Mouse (Mus musculus) lung, embryonic 16.5 days (tissue): ENCODE results near the gene Tbl1xr1. TPM values are rescaled to one million over a fixed set of nuclear protein-coding genes. Genes with fewer than 3 reads are reported as not detected.

Experiments used
- ATAC-seq: fragments of 200-750 bp; cut with Nextera tagmentation; 2 replicates; pipeline ENCODE4 v1.8.0; 2017; ENCODE audit warnings: low read depth, mild to moderate bottlenecking, moderate library complexity
- H3K27ac ChIP-seq: fragments of 300-500 bp; sonication (generic); 2 replicates; pipeline ENCODE4 v1.5.1; 2014; ENCODE audit warnings: mild to moderate bottlenecking, control low read depth, low read length
- H3K27me3 ChIP-seq: fragments of 300-500 bp; sonication (generic); 2 replicates; pipeline ENCODE4 v1.6.1; 2014; ENCODE audit warnings: low read depth, low read length, mixed read lengths; ENCODE audit not compliant: control insufficient read depth, insufficient read depth
- H3K36me3 ChIP-seq: fragments of 300-500 bp; sonication (generic); 2 replicates; pipeline ENCODE4 v1.6.1; 2014; ENCODE audit warnings: low read length; ENCODE audit not compliant: control insufficient read depth, insufficient read depth
- H3K4me1 ChIP-seq: fragments of 300-500 bp; sonication (generic); replicated peaks from 2 replicates; pipeline ENCODE4 v1.6.1; 2014; ENCODE audit warnings: low read length, mixed read lengths; ENCODE audit not compliant: control insufficient read depth, insufficient read depth
- H3K4me2 ChIP-seq: fragments of 300-500 bp; sonication (generic); 2 replicates; pipeline ENCODE4 v1.6.1; 2014; ENCODE audit warnings: low read depth, low read length, control low read depth
- H3K4me3 ChIP-seq: fragments of 300-500 bp; sonication (generic); 2 replicates; pipeline ENCODE4 v1.5.1; 2014; ENCODE audit warnings: mild to moderate bottlenecking, low read length, control low read depth
- H3K9ac ChIP-seq: fragments of 300-500 bp; sonication (generic); 2 replicates; pipeline ENCODE4 v1.6.1; 2014; ENCODE audit warnings: low read length, control low read depth
- H3K9me3 ChIP-seq: fragments of 300-500 bp; sonication (generic); 2 replicates; pipeline ENCODE4 v1.6.1; 2016; ENCODE audit warnings: low read length; ENCODE audit not compliant: control insufficient read depth
- WGBS: fragments of 180-500 bp; shearing (Covaris S2); extraction: QIAGEN DNeasy Blood & Tissue Kit; methylation state at CpG from one replicate; pipeline ENCODE4 v1.1.7; 2014; 5-methylcytosine and 5-hydroxymethylcytosine counted together
- polyA plus RNA-seq: library from polyadenylated mRNA; unstranded; fragments of >200 nt; fragmentation: Nextera tagmentation; extraction: Ambion mirVana; gene quantifications from 2 replicates; pipeline ENCODE4 v1.2.1, GENCODE M21; 2015

Gene Tbl1xr1
- polyA plus RNA-seq, 1 experiment from 2014 or later: 26.2 TPM

DNA sequence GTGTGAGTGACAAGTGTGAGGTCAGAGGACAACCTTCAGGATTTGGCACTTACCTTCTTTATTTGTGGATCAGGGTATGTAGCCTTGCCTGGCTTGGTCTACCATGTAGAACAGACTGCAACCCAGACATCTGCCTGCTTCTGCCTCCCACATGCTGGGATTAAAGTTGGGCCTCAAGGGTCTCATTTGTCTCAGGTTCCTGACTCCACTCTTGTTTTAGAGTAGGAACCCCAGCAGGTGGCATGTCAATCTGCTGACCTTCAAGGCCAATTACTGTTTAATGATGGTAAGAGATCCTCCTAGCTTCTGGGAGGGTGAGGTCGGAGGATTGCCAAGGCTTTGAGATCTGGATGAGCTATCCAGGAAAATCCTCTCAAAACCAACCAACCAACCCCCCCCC, 2.5 kb upstream of the Tbl1xr1 start:
- Histone ChIP-seq H3K9me3 (no peaks in the 10 kb centered on the region), H3K4me2 (no peak overlapping the region), H3K27ac (no peak overlapping the region), H3K27me3 (no peaks in the 10 kb centered on the region), H3K4me1 (peaks cover 17% of the 10 kb centered on the region), H3K9ac (no peak overlapping the region), H3K36me3 (no peaks in the 10 kb centered on the region), H3K4me3 (no peak overlapping the region)
- ATAC-seq: no peak
- 96% methylated on average over 1 of the region's 1 CpGs for WGBS

DNA sequence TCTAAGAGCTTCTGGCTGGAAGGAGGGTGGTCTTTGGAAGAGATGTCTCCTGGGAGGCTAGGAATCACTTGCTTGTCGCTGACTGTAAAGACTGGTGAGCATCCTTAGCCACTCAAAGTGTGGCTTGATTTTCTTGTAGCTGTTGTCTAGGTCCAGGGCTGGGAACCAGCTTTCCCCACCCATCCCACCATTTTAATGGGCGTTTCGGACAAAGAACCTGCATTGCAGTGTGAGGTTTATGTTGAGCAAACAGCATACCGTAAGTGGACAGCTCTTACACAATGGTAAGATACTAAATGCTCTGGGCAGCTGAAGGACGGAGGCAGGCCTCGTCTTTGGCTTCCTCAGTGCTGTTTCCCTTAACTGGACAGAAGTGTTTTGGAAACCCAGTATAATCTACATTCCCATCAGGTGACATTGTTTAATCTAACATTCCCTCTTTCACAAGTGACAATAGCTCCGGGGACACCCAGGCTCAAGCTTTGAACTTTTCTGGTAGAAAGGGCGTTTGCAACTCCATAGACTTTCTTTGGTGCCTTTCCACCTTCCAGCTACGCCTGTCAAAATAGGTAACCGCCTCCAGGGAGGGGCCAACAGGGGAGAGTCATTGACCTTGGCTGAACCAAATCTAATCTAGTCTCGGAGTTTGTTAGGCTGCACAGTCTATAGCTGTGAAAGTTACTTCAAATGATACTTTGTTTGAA, 1.7 kb upstream of the Tbl1xr1 start:
- WGBS: 16% methylated on average over 11 of the region's 11 CpGs

DNA sequence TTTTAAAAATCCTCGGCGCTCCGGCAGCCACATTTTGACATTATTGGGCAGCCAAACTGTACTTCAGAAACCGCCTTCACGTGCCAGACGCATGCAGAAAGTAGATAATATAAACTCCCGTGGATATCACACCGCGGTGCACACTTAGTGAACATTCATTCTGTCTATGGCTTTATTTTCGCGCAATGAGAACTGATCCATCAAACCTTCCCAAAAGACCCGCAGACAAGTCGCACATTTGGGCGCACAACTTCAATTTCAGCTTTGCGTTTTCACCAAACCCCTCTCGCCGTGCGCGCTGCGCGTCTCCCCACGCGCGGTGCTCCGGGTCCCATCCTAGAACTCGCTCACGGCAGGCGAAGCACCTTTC, 950 bp upstream of the Tbl1xr1 start:
- Histone ChIP-seq H3K4me3 (peak overlapping the region; percentile 75), H3K9me3 (no peaks in the 10 kb centered on the region), H3K4me1 (peaks cover 18% of the 10 kb centered on the region), H3K27me3 (no peaks in the 10 kb centered on the region), H3K9ac (peak overlapping the region; percentile 83), H3K4me2 (peak overlapping the region; percentile 68), H3K27ac (peak overlapping the region; percentile 94), H3K36me3 (no peaks in the 10 kb centered on the region)
- under 1% methylated on average over 28 of the region's 28 CpGs for WGBS
- no peak for ATAC-seq

More for the DNA sequence above, 1.7 kb upstream of the Tbl1xr1 start:
- peaks cover 18% of the 10 kb centered on the region for H3K4me1 ChIP-seq
- peak overlapping the region; percentile 0; the same call in 1 of the 2 replicates for H3K9ac ChIP-seq
- H3K4me3 ChIP-seq: peak overlapping the region; percentile 75
- no peaks in the 10 kb centered on the region for H3K27me3 ChIP-seq
- H3K9me3 ChIP-seq: no peaks in the 10 kb centered on the region
- no peaks in the 10 kb centered on the region for H3K36me3 ChIP-seq
- peak overlapping the region; percentile 94; the same call in 1 of the 2 replicates for H3K27ac ChIP-seq
- H3K4me2 ChIP-seq: peak overlapping the region; percentile 68
- ATAC-seq: no peak

DNA sequence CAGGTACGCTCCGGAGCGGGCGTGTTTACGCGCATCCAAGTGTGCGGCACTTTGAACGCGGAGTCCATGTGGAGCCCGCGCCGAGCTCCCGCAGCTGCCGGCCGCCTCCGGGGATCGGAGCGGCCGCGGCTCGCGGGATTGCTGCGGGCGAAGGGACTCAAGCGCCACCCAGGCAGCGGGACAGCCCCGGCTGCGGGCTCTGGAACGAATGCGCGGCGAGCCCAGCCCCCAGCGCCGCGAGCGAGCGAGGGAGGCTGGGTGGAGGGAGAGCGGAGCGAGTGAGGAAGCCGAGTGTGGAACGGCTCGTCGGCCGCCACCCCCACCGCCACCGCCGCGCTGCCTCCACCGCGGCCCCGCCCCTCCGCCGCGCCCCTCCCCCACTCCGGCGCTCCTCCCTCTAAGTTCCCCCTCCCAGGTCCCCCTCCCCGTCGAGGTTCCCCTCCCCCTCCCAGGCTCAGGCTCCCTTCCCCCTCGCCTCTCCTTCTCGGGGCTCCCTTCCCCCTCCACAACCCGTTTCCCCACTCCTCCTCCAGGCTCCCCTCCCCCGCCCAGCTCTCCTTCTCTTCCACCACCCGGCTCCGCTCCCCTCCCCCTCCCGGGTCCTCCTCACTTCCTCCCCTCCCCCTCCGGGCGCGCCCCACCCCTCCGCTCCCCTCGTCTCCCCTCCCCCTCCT, 428 bp upstream of the Tbl1xr1 start:
- Histone ChIP-seq H3K4me1 (peaks cover 18% of the 10 kb centered on the region), H3K4me2 (peak overlapping the region; percentile 68), H3K27me3 (no peaks in the 10 kb centered on the region), H3K9me3 (no peaks in the 10 kb centered on the region), H3K36me3 (no peaks in the 10 kb centered on the region), H3K27ac (peak overlapping the region; percentile 94), H3K4me3 (peak overlapping the region; percentile 75), H3K9ac (peak overlapping the region; percentile 83)
- WGBS: 0% methylated on average over 38 of the region's 70 CpGs
- peak; percentile 87 for ATAC-seq

DNA sequence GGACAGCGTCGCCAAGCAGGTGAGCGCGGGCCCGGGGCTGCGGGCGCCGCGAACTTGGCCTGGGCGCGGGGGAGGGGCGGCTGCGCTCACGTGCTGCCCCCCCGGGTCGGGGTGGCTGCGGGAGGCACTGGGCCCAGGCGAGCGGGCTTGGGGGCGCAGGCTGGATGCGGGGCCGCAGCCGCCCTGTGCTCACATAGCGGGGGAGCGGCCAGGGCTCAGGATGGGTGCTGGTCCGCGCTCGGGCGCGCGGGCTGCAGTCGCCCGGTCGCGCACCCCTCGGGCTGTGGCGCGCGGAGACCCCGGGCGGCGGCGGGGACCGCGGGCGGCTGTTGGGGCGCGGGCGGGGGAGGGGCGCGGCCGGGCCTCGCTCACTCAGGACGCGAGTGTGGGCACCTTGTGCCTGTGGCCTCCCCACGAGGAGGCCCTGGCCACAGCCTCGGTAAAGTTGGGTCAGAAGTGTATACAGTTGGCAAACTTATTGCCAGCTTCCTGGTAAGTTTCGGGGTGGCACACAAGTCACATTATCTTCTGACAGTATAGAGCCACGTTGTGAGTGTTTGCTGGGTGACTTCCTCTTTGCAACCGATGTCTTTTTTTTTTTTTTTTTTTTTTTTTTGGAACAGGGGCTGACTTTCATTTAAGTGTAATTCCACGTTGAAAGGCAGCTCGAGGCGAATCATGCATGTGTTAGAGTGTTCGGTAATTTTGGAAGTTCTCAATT, 644 bp downstream of the Tbl1xr1 start:
- no peaks in the 10 kb centered on the region for H3K9me3 ChIP-seq
- peak; percentile 56 for ATAC-seq
- peaks cover 23% of the 10 kb centered on the region for H3K4me1 ChIP-seq
- WGBS: under 1% methylated on average over 36 of the region's 64 CpGs
- H3K27ac ChIP-seq: peak overlapping the region; percentile 94
- H3K27me3 ChIP-seq: no peaks in the 10 kb centered on the region
- peak overlapping the region; percentile 95 for H3K9ac ChIP-seq
- H3K4me3 ChIP-seq: peak overlapping the region; percentile 75
- H3K36me3 ChIP-seq: no peaks in the 10 kb centered on the region
- peak overlapping the region; percentile 68 for H3K4me2 ChIP-seq

DNA sequence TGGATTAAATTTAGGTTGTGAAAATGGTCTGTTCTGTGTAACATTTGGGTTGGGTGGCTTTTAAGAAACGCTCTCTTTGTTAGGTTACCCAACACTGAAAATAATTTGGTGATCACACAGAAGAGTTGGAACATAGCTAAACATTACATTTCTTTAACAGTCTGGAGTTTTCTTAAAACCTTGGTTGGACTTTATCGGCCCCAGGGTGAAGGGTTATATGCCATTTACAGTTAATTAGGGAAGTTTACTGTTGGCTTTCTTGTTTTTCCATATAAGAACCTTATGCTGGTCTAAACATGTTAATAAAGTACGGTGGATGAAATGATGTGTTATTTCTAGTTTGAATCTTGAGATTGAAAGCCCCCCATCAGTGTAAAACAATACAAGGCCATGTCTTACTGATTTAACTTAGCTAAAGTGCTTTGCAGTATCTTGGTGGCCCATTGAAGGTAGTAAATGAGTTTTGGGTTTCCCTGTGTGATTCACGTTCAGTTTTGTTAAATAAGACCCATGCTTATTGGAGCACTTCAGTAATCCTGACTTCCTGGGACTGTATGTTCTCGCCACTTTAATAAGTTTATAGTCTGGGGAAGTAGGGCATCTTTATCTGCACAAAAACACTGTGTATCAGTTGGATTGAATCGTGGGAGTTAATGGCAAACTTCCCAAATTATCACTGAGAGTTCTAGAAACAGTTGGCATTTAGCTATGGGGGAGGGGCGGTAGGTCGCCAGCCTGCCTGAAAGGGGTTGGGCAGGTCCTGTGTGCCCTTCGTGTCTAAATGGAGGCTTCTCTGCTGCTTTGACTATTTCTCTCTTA, 1.4 kb downstream of the Tbl1xr1 start:
- H3K4me2 ChIP-seq: peak overlapping the region; percentile 68
- WGBS: 4% methylated on average over 9 of the region's 9 CpGs
- peak overlapping the region; percentile 94 for H3K27ac ChIP-seq
- peak overlapping the region; percentile 95 for H3K9ac ChIP-seq
- ATAC-seq: no peak
- H3K36me3 ChIP-seq: no peaks in the 10 kb centered on the region
- peak overlapping the region; percentile 75 for H3K4me3 ChIP-seq
- H3K27me3 ChIP-seq: no peaks in the 10 kb centered on the region
- no peaks in the 10 kb centered on the region for H3K9me3 ChIP-seq
- peaks cover 23% of the 10 kb centered on the region for H3K4me1 ChIP-seq

DNA sequence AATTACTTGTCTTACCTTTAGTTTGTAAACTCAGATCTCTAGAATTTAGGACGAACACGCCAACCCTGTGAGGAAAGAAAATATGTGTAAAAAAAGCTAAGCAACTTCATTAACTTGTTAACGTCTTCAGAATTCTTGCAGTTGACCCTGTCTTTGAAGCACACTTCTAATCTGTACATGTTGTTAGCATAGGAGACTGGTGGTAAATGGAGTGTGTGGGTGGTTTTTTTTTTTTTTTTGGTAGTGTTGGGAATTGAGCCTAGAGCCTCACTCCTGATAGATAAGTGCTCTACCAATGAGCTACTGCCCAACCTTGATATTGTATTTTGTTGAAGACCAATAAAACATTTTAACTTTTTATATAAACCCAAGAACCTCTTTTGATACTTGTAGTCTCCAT, 2.1 kb downstream of the Tbl1xr1 start:
- no peaks in the 10 kb centered on the region for H3K27me3 ChIP-seq
- peak overlapping the region; percentile 95; the same call in 1 of the 2 replicates for H3K9ac ChIP-seq
- 31% methylated on average over 3 of the region's 3 CpGs for WGBS
- no peak overlapping the region for H3K27ac ChIP-seq
- no peaks in the 10 kb centered on the region for H3K36me3 ChIP-seq
- peaks cover 19% of the 10 kb centered on the region for H3K4me1 ChIP-seq
- no peaks in the 10 kb centered on the region for H3K9me3 ChIP-seq
- H3K4me2 ChIP-seq: peak overlapping the region; percentile 68
- peak overlapping the region; percentile 75 for H3K4me3 ChIP-seq
- no peak for ATAC-seq

DNA sequence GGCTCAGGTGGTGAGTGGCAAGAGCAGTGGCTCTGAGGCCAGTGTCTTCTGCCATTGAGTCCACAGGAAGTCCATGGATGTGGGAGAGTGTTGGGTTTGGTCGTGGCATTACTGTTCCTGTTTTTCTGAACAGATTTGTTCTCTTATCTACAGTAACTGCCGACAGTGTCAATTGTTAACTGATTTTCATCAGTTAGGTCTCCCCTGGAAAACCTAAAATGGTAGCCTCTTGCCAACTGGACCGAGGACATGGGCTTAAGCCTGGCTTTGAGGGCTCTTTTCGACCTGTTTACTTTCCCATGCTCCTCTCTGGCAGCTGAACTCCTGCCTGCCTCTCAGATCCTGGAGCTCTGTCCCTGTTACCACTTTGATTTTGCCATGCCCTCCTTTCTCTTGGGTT, 5.4 kb downstream of the Tbl1xr1 start:
- Histone ChIP-seq H3K4me1 (peaks cover 11% of the 10 kb centered on the region), H3K4me3 (no peak overlapping the region), H3K4me2 (no peak overlapping the region), H3K36me3 (no peaks in the 10 kb centered on the region), H3K27ac (no peak overlapping the region), H3K9ac (no peak overlapping the region), H3K27me3 (no peaks in the 10 kb centered on the region), H3K9me3 (no peaks in the 10 kb centered on the region)
- ATAC-seq: no peak
- 56% methylated on average over 4 of the region's 4 CpGs for WGBS
